Mouse (Mus musculus) lung, adult 2 months (tissue): ENCODE measurements at regions not wholly inside any gene's neighbourhood (a gene's known extent, or its start where the extent isn't known, plus 50 kb on each side); places are given as distances from the start of the nearest gene placed in this dataset.

Experiments used
- CTCF ChIP-seq: fragments of 200-500 bp; IDR thresholded peaks from 2 replicates; pipeline ENCODE4 v1.5.1; 2011; ENCODE audit warnings: mild to moderate bottlenecking, low read length, control low read depth; ENCODE audit not compliant: insufficient read depth
- POLR2A ChIP-seq: fragments of 200-500 bp; IDR thresholded peaks from 2 replicates; pipeline ENCODE4 v1.6.1; 2011; ENCODE audit warnings: low read depth, mild to moderate bottlenecking, control low read depth, low read length, borderline replicate concordance; ENCODE audit errors: extremely low read depth

GRCm38 (mm10) chr2:167789471-167789923 lies 99.9 kb upstream of the Tmem189 start:
- TF ChIP-seq POLR2A (no peak), CTCF (no peak)
